Mouse (Mus musculus) myocyte (in vitro differentiated cells): ENCODE results near the gene Mxi1.

Experiments
- CEBPB ChIP-seq: IDR thresholded peaks from 2 replicates; pipeline ENCODE4 v1.6.1; 2011; ENCODE audit warnings: mild to moderate bottlenecking, moderate library complexity; ENCODE audit not compliant: poor library complexity, insufficient read depth, severe bottlenecking
- E2F4 ChIP-seq: IDR thresholded peaks from one replicate; pipeline ENCODE4 v1.6.1; 2011; ENCODE audit warnings: mild to moderate bottlenecking, control low read depth, moderate library complexity; ENCODE audit not compliant: insufficient read depth
- MAX ChIP-seq: IDR thresholded peaks from one replicate; pipeline ENCODE4 v1.6.1; 2011; ENCODE audit warnings: low read depth, mild to moderate bottlenecking, control low read depth
- MYOD1 ChIP-seq, 3 experiments: IDR thresholded peaks; one replicate each; pipeline ENCODE4 v1.6.1; 2011; ENCODE audit warnings: control low read depth in 2 of 3, low read depth in 2 of 3, mild to moderate bottlenecking in 2 of 3, moderate library complexity in 1 of 3; ENCODE audit not compliant: insufficient read length in 2 of 3, control insufficient read depth in 1 of 3
- MYOG ChIP-seq, 3 experiments: IDR thresholded peaks; one replicate each; pipeline ENCODE4 v1.6.1; 2011; ENCODE audit warnings: control low read depth in 2 of 3, low read depth in 2 of 3, mild to moderate bottlenecking in 2 of 3; ENCODE audit not compliant: insufficient read length in 2 of 3, control insufficient read depth in 1 of 3, insufficient read depth in 1 of 3
- POLR2A ChIP-seq: IDR thresholded peaks from one replicate; pipeline ENCODE4 v1.6.1; 2011; ENCODE audit warnings: low read depth, mild to moderate bottlenecking, control low read depth, moderate library complexity; ENCODE audit not compliant: insufficient read length
- POLR2AphosphoS2 ChIP-seq: IDR thresholded peaks from one replicate; pipeline ENCODE4 v1.6.1; 2011; ENCODE audit warnings: low read depth, control low read depth; ENCODE audit not compliant: insufficient read length
- TCF12 ChIP-seq: IDR thresholded peaks from one replicate; pipeline ENCODE4 v1.6.1; 2011; ENCODE audit warnings: mild to moderate bottlenecking, control low read depth; ENCODE audit not compliant: poor library complexity, insufficient read depth, severe bottlenecking
- TCF3 ChIP-seq: IDR thresholded peaks from one replicate; pipeline ENCODE4 v1.6.1; 2011; ENCODE audit warnings: low read depth, control low read depth; ENCODE audit not compliant: insufficient read length
- USF1 ChIP-seq: IDR thresholded peaks from one replicate; pipeline ENCODE4 v1.6.1; 2011; ENCODE audit warnings: low read depth, mild to moderate bottlenecking, control low read depth, moderate library complexity

DNA sequence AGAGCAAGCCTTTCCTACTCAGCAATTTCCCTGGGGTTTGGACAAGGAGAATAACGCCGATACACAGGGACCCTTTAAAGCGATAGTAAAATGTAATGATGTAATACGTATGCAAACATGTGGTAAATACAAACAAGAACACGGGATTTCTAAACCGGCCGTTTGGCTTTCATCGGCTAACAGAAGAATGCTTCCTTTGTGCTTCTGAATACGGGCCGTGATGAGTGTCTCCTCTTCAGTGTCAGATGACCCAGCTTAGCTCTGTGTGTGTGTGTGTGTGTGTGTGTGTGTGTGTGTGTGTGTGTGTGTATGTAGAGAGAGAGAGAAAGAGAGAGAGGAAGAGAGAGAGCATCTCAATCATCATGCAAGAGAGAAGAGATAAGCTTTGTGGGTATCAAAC lies 27.7 kb upstream of the Mxi1 start:
- TF ChIP-seq POLR2A (no peak), MYOG (IDR thresholded peaks at IDR 0.05; ENCODE audit: control insufficient read depth in 1 of 3, insufficient read depth in 1 of 3, insufficient read length in 2 of 3, low read depth in 2 of 3) (no peak), USF1 (no peak), POLR2AphosphoS2 (no peak), MAX (no peak), CEBPB (no peak), E2F4 (no peak), MYOD1 (IDR thresholded peaks at IDR 0.05; ENCODE audit: control insufficient read depth in 1 of 3, insufficient read length in 2 of 3, low read depth in 2 of 3) (no peak), TCF12 (no peak), TCF3 (no peak)
